Mouse (Mus musculus) lung, embryonic 14.5 days (tissue): ENCODE data around the gene Prkca. TPM values are rescaled to one million over a fixed set of nuclear protein-coding genes. Genes with fewer than 3 reads are reported as not detected.

Experiments used
- ATAC-seq: fragments of 200-750 bp; cut with Nextera tagmentation; 2 replicates; pipeline ENCODE4 v1.8.0; 2017; ENCODE audit warnings: mild to moderate bottlenecking, moderate TSS enrichment, moderate library complexity; ENCODE audit not compliant: insufficient read depth
- DNase-seq: peaks from one replicate; pipeline ENCODE4 v3.0.0-alpha.2; 2015
- H3K27ac ChIP-seq: fragments of 300-500 bp; sonication (generic); 2 replicates; pipeline ENCODE4 v1.5.1; 2014; ENCODE audit warnings: low read depth, mild to moderate bottlenecking, moderate library complexity
- H3K27me3 ChIP-seq: fragments of 300-500 bp; sonication (generic); 2 replicates; pipeline ENCODE4 v1.6.1; 2014; ENCODE audit warnings: low read length, control low read depth; ENCODE audit not compliant: insufficient read depth
- H3K36me3 ChIP-seq: fragments of 300-500 bp; sonication (generic); 2 replicates; pipeline ENCODE4 v1.6.1; 2014; ENCODE audit warnings: control low read depth; ENCODE audit not compliant: insufficient read depth
- H3K4me1 ChIP-seq: fragments of 300-500 bp; sonication (generic); 2 replicates; pipeline ENCODE4 v1.6.1; 2014; ENCODE audit warnings: antibody characterized with exemption, control low read depth; ENCODE audit not compliant: insufficient read depth
- H3K4me2 ChIP-seq: fragments of 300-500 bp; sonication (generic); 2 replicates; pipeline ENCODE4 v1.6.1; 2014; ENCODE audit warnings: mild to moderate bottlenecking
- H3K4me3 ChIP-seq: fragments of 300-500 bp; sonication (generic); 2 replicates; pipeline ENCODE4 v1.5.1; 2014; ENCODE audit warnings: low read depth, low read length
- H3K9ac ChIP-seq: fragments of 300-500 bp; sonication (generic); 2 replicates; pipeline ENCODE4 v1.6.1; 2014
- H3K9me3 ChIP-seq: fragments of 300-500 bp; sonication (generic); 2 replicates; pipeline ENCODE4 v1.6.1; 2016; ENCODE audit warnings: low read depth, low read length, control low read depth
- CTCF ChIP-seq: IDR thresholded peaks from 2 replicates; pipeline ENCODE4 v1.5.1; 2016; ENCODE audit warnings: antibody characterized with exemption, low read depth
- WGBS: fragments of 180-500 bp; shearing (Covaris S2); extraction: QIAGEN DNeasy Blood & Tissue Kit; methylation state at CpG from one replicate; pipeline ENCODE4 v1.1.7; 2014; 5-methylcytosine and 5-hydroxymethylcytosine counted together
- polyA plus RNA-seq: library from polyadenylated mRNA; unstranded; fragments of >200 nt; fragmentation: Nextera tagmentation; extraction: Ambion mirVana; gene quantifications from 2 replicates; pipeline ENCODE4 v1.2.1, GENCODE M21; 2014

Prkca gene
- polyA plus RNA-seq, 1 experiment from 2014 or later, result 11.8 TPM

DNA sequence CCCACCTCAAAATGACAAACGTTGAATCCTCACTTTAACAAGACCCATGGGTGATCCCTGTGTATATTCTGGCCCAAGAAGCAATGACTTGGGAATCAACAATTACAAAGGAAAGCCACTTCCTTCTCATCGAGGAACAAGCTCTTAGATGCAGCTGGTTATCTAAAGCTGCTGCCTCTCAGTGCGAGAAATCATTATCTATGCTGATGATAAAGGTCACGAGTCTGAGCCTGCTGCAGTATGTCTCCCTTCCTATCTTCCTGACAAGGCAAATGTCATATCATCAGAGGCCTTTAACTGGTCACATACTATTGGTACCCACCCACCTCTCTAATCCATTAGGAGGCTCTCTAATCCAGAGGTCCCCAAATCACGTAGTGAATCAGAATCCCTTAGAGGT is 328.4 kb downstream of the Prkca start:
- Histone ChIP-seq H3K4me1 (no peaks in the 10 kb centered on the region), H3K9me3 (no peaks in the 10 kb centered on the region), H3K9ac (no peak overlapping the region), H3K27ac (no peak overlapping the region), H3K27me3 (no peaks in the 10 kb centered on the region), H3K4me2 (no peak overlapping the region), H3K36me3 (no peaks in the 10 kb centered on the region), H3K4me3 (no peak overlapping the region)
- WGBS, result 63% methylated on average over 5 of the region's 5 CpGs
- TF ChIP-seq CTCF, result no peak
- DNase-seq (no peak), ATAC-seq (no peak)

DNA sequence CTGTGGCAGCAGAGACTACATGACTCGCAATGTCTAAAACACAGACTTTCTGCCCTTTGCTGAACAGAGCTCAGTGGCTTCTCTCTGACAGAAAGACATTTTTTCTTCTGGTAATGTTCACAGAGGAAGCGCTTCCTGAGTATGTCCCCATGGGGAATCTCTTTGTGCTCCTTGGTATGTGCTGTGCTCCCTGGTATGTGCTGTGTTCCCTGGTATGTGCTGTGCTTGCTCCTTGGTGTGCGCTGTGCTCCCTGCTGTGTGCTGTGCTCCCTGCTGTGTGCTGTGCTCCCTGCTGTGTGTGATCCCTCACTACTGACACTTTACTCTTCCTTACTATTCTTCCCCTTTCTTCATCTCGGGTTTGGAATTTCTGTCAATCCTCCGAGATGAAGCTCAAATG is 330.3 kb downstream of the Prkca start:
- Histone ChIP-seq H3K27ac (peak overlapping the region; percentile 16; the same call in 1 of the 2 replicates), H3K27me3 (no peaks in the 10 kb centered on the region), H3K9ac (no peak overlapping the region), H3K4me1 (no peaks in the 10 kb centered on the region), H3K4me3 (no peak overlapping the region), H3K9me3 (no peaks in the 10 kb centered on the region), H3K4me2 (no peak overlapping the region), H3K36me3 (no peaks in the 10 kb centered on the region)
- peak; percentile 70; the same call in 1 of the 2 replicates for ATAC-seq
- DNase-seq, result peak; percentile 39
- TF ChIP-seq CTCF, result no peak
- 39% methylated on average over 5 of the region's 5 CpGs for WGBS

GRCm38 (mm10) chr11:108010465-108010864 is 333.3 kb downstream of the Prkca start:
- no peak overlapping the region for H3K9ac ChIP-seq
- no peak for ATAC-seq
- WGBS, result 82% methylated on average over 4 of the region's 4 CpGs
- no peaks in the 10 kb centered on the region for H3K9me3 ChIP-seq
- H3K36me3 ChIP-seq, result no peaks in the 10 kb centered on the region
- H3K27ac ChIP-seq, result no peak overlapping the region
- no peaks in the 10 kb centered on the region for H3K27me3 ChIP-seq
- DNase-seq, result peak; percentile 52
- H3K4me2 ChIP-seq, result no peak overlapping the region
- TF ChIP-seq CTCF, result peak; percentile 62
- no peaks in the 10 kb centered on the region for H3K4me1 ChIP-seq
- no peak overlapping the region for H3K4me3 ChIP-seq

- no peak for TF ChIP-seq CTCF
- Histone ChIP-seq H3K9me3 (no peaks in the 10 kb centered on the region), H3K27me3 (no peaks in the 10 kb centered on the region), H3K9ac (no peak overlapping the region), H3K36me3 (no peaks in the 10 kb centered on the region), H3K27ac (no peak overlapping the region), H3K4me2 (no peak overlapping the region), H3K4me3 (no peak overlapping the region), H3K4me1 (no peaks in the 10 kb centered on the region)
- ATAC-seq (no peak), DNase-seq (no peak)
- 75% methylated on average over 3 of the region's 3 CpGs for WGBS
Measured at GRCm38 (mm10) chr11:107998891-107999290, 344.8 kb downstream of the Prkca start.

DNA sequence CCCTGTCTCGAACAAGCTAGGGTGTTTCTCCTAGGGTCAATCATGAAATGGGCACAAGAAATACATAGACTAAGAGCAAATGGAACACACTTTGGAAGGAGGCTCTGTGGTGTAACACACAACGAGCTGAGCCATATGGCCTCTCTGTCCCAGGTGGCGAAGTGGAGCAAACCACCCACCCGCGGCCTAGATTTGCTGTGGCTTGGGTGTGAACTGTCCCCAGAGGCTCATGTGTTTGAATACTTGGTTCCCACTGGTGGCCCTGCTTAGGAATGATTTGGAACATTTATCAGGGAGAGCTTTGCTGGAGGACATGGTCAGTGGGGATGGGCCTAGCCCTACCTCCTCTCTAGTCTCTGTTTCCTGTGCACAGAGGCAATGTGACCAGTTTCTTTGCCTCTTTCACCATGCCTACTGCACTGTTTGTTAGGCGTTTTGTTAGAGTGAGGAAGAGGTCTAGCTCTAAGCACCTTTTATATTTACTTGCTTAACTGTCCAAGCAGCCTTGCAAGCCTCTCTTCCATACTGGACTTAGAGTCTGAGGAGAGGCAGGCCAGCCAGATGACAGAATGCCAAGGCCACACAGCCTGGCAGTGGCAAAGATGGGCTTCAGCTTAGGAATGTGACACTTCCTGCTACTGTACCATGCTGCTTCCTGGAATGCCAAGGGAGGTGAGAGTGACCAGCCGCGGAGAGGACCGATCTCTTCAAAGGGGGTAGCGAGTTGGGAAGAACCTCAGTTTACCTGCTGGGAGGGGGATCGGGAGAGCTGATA is 346.6 kb downstream of the Prkca start:
- 72% methylated on average over 11 of the region's 11 CpGs for WGBS
- H3K27ac ChIP-seq, result no peak overlapping the region
- H3K36me3 ChIP-seq, result no peaks in the 10 kb centered on the region
- H3K27me3 ChIP-seq, result no peaks in the 10 kb centered on the region
- TF ChIP-seq CTCF, result no peak
- no peak for DNase-seq
- no peak overlapping the region for H3K4me3 ChIP-seq
- no peak overlapping the region for H3K9ac ChIP-seq
- no peak for ATAC-seq
- H3K4me2 ChIP-seq, result no peak overlapping the region
- H3K4me1 ChIP-seq, result no peaks in the 10 kb centered on the region
- no peaks in the 10 kb centered on the region for H3K9me3 ChIP-seq

GRCm38 (mm10) chr11:107994487-107994886 is 349.2 kb downstream of the Prkca start:
- ATAC-seq (no peak), DNase-seq (peak; percentile 87)
- 51% methylated on average over 6 of the region's 6 CpGs for WGBS
- no peak overlapping the region for H3K27ac ChIP-seq
- TF ChIP-seq CTCF, result peak; percentile 82
- no peaks in the 10 kb centered on the region for H3K36me3 ChIP-seq
- H3K4me3 ChIP-seq, result no peak overlapping the region
- no peaks in the 10 kb centered on the region for H3K9me3 ChIP-seq
- H3K9ac ChIP-seq, result no peak overlapping the region
- no peaks in the 10 kb centered on the region for H3K27me3 ChIP-seq
- no peak overlapping the region for H3K4me2 ChIP-seq
- H3K4me1 ChIP-seq, result no peaks in the 10 kb centered on the region

GRCm38 (mm10) chr11:107993792-107994191 is 349.9 kb downstream of the Prkca start:
- DNase-seq (no peak), ATAC-seq (no peak)
- WGBS, result 79% methylated on average over 3 of the region's 3 CpGs

More at GRCm38 (mm10) chr11:107993792-107994191, 349.9 kb downstream of the Prkca start:
- Histone ChIP-seq H3K4me3 (no peak overlapping the region), H3K4me2 (no peak overlapping the region), H3K27ac (no peak overlapping the region), H3K36me3 (no peaks in the 10 kb centered on the region), H3K9me3 (no peaks in the 10 kb centered on the region), H3K9ac (no peak overlapping the region), H3K27me3 (no peaks in the 10 kb centered on the region), H3K4me1 (no peaks in the 10 kb centered on the region)
- TF ChIP-seq CTCF, result no peak
